Mouse (Mus musculus) bone marrow, adult 2 months (tissue): ENCODE data around the gene Lactb. TPM values are rescaled to one million over a fixed set of nuclear protein-coding genes. Genes with fewer than 3 reads are reported as not detected.

Experiments
- H3K27ac ChIP-seq: fragments of 200-500 bp; 2 replicates; pipeline ENCODE4 v1.5.1; 2012; ENCODE audit warnings: low read depth, mild to moderate bottlenecking, control low read depth, inconsistent platforms, low read length; ENCODE audit not compliant: control insufficient read depth, poor library complexity, insufficient read depth
- H3K4me1 ChIP-seq: fragments of 200-500 bp; 2 replicates; pipeline ENCODE4 v1.6.1; 2011; ENCODE audit warnings: low read length; ENCODE audit not compliant: control insufficient read depth, insufficient read depth
- H3K4me3 ChIP-seq: fragments of 200-500 bp; replicated peaks from 2 replicates; pipeline ENCODE3; 2011; ENCODE audit warnings: mild to moderate bottlenecking, low read depth, low read length, control low read depth; ENCODE audit not compliant: control insufficient read depth
- CTCF ChIP-seq: fragments of 200-500 bp; IDR thresholded peaks from 2 replicates; pipeline ENCODE4 v1.5.1; 2011; ENCODE audit warnings: low read length, control low read depth; ENCODE audit not compliant: control insufficient read depth, insufficient read depth
- POLR2A ChIP-seq: fragments of 200-500 bp; IDR thresholded peaks from 2 replicates; pipeline ENCODE4 v1.6.1; 2011; ENCODE audit warnings: low read depth, mild to moderate bottlenecking, control low read depth, low read length, borderline replicate concordance; ENCODE audit not compliant: control insufficient read depth
- WGBS: fragments of 180-500 bp; shearing (Covaris S2); methylation state at CpG from one replicate; pipeline ENCODE4 v1.1.7; 2018; 5-methylcytosine and 5-hydroxymethylcytosine counted together
- polyA plus RNA-seq: library from polyadenylated mRNA; stranded (reverse); fragments of >200 nt; gene quantifications from 2 replicates; pipeline ENCODE4 v1.2.4, GENCODE M21; 2011; ENCODE audit warnings: low replicate concordance; ENCODE audit not compliant: missing spikeins, insufficient read depth, insufficient read length

The Lactb gene
- polyA plus RNA-seq, 1 experiment: 8.1 TPM

DNA sequence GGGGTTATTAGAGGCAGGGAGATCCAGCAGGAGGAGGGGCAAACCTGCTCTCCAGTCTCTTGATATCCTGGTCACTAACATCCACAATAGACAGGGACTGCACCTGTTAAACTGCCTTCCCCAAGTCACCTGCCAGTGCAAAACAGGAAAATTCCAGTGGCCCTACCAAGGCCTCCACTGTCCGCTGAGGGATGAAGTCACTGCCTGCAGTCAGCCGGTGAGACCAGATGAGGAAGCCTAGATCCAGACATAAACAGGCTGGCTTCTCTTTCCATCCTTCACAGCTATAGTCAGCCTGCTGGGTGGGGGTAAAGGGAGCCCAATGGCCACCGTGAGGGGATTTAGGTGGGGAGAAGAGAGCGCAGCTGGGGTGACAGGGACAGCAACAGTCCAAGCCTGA, 28.4 kb upstream of the Lactb start:
- TF ChIP-seq POLR2A: no peak
- 85% methylated on average over 4 of the region's 4 CpGs for WGBS

DNA sequence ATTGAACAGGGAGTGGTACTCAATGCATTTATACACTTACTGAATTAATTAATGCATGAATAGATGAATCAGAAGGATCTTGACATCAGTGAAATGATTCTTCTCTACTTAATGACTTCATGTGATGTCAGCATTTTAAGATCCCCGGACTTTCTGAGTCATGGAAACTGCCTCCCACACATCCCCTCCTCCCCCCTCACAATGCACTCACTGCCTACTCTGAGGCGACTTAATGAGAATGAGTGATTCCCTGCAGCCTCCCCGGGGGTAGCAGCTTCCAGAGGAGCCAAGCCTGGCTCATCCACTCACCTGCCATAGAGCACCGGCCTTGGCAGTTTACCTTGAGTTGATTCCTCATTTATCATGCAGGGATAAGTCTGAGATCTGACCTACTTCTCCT, 27.9 kb upstream of the Lactb start:
- WGBS: 67% methylated on average over 4 of the region's 4 CpGs
- no peaks in the 10 kb centered on the region for H3K4me1 ChIP-seq

More for the DNA sequence above, 28.4 kb upstream of the Lactb start:
- no peak overlapping the region for H3K4me3 ChIP-seq
- H3K4me1 ChIP-seq: no peaks in the 10 kb centered on the region
- no peak overlapping the region for H3K27ac ChIP-seq

DNA sequence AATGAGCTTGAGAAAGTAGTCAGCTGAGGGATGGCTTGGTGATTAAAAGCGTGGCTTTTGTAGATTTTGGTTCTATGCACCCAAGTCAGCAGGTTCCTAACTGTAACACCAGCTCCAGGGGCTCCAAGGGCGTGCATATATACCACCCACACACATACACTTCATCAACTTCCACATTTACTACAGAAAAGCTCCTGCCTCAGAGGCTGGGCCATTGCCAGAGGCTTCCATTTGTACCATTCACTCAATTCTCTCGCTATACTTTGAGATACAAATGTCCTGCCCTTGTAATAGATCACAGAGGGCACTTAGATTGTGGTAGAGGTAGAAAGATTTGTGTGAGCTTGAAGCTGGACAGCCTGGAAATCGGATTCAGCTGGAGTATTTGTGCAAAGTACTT, 26.2 kb upstream of the Lactb start:
- H3K4me3 ChIP-seq: no peak overlapping the region
- no peaks in the 10 kb centered on the region for H3K4me1 ChIP-seq
- TF ChIP-seq CTCF: no peak
- WGBS: 63% methylated on average over 4 of the region's 4 CpGs
- no peak overlapping the region for H3K27ac ChIP-seq

More for the DNA sequence above, 27.9 kb upstream of the Lactb start:
- H3K27ac ChIP-seq: no peak overlapping the region
- H3K4me3 ChIP-seq: no peak overlapping the region
- TF ChIP-seq POLR2A (no peak), CTCF (no peak)

- H3K4me1 ChIP-seq: no peaks in the 10 kb centered on the region
- 2% methylated on average over 6 of the region's 6 CpGs for WGBS
These were observed 25.8 kb upstream of the Lactb start for GRCm38 (mm10) chr9:67001050-67001449.

DNA sequence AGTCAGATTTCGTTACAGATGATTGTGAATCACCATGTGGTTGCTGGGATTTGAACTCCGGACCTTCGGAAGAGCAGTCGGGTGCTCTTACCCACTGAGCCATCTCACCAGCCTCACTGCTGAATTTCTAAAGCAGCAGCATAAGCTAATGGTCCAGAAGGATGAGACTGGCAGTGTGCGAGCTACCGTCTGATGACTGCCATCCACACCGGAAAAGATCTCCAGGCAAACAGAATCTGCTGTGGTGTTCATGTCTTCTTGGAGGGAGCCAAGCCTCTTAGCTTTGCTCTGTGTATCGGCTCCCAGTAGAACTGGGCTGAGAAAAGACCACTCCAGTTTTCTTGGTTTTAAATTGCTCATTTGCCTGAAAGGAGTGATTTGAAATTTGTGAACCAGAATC, 24.4 kb upstream of the Lactb start:
- Histone ChIP-seq H3K27ac (no peak overlapping the region), H3K4me1 (no peaks in the 10 kb centered on the region), H3K4me3 (no peak overlapping the region)
- 94% methylated on average over 8 of the region's 8 CpGs for WGBS
- TF ChIP-seq POLR2A (no peak), CTCF (no peak)

More at GRCm38 (mm10) chr9:67001050-67001449, 25.8 kb upstream of the Lactb start:
- TF ChIP-seq POLR2A: no peak
- TF ChIP-seq CTCF: peak; percentile 97
- H3K27ac ChIP-seq: no peak overlapping the region
- no peak overlapping the region for H3K4me3 ChIP-seq

- no peak for TF ChIP-seq CTCF
- no peak for TF ChIP-seq POLR2A
- Histone ChIP-seq H3K4me3 (no peak overlapping the region), H3K27ac (0 out of 2 replicates have a peak overlapping the region, but pooled peaks have one; percentile 7), H3K4me1 (peaks cover 4% of the 10 kb centered on the region)
- 33% methylated on average over 8 of the region's 8 CpGs for WGBS
These were observed 16.6 kb upstream of the Lactb start for GRCm38 (mm10) chr9:66991750-66992410.

DNA sequence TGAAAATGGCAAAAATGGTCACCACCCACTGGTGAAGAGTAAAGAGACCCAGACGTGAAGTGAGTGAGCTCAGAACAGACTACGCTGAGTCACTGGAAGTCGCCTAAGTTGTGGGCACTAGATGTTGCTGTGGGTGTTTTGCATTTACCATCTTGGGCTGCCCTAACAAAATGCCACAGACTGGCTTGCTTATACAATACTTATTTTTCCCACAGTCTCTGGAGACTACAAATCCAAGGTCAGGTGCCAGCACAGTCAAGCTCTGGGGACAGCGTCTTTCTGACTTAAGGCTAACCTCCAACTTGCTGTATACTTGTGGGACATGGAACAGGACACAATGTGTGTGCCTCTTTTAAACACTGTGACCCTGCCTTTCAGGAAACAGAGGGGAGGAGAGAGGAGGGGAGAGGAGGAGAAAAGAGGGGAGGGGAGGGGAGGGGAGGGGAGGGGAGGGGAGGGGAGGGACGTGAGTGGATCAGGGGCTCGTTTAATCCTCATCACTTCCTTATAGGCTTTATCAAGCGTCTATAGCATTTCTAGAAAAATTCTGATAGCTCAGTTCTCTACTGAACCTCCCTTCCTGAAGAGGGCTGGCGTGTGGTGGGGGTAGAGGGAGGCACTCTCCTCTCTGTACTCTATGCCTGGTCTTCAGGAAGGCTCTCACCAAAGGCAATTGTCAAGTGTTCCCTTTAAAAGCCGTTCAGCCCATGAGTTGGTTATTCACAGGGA, 15.9 kb upstream of the Lactb start:
- 17% methylated on average over 9 of the region's 9 CpGs for WGBS
- no peak overlapping the region for H3K4me3 ChIP-seq
- no peak for TF ChIP-seq CTCF
- TF ChIP-seq POLR2A: no peak
- H3K27ac ChIP-seq: no peak overlapping the region
- H3K4me1 ChIP-seq: peaks cover 4% of the 10 kb centered on the region

GRCm38 (mm10) chr9:66990046-66990445, 14.8 kb upstream of the Lactb start:
- 73% methylated on average over 5 of the region's 5 CpGs for whole genome bisulfite sequencing
- H3K27ac ChIP-seq: no peak overlapping the region

More at GRCm38 (mm10) chr9:66990046-66990445, 14.8 kb upstream of the Lactb start:
- Histone ChIP-seq H3K4me3 (no peak overlapping the region), H3K4me1 (peaks cover 6% of the 10 kb centered on the region)
- TF ChIP-seq POLR2A (no peak), CTCF (no peak)
